Mouse (Mus musculus) erythroblast, embryonic 14.5 days (primary cell): ENCODE results near the gene Chst11. TPM values are rescaled to one million over a fixed set of nuclear protein-coding genes. Genes with fewer than 3 reads are reported as not detected.

Source experiments
- H3K27me3 ChIP-seq: 2 replicates; pipeline ENCODE4 v1.6.1; 2012; ENCODE audit warnings: inconsistent platforms; ENCODE audit not compliant: control insufficient read depth
- H3K36me3 ChIP-seq: 2 replicates; pipeline ENCODE4 v1.6.1; 2012; ENCODE audit warnings: mild to moderate bottlenecking, inconsistent platforms; ENCODE audit not compliant: control insufficient read depth
- H3K4me1 ChIP-seq: 2 replicates; pipeline ENCODE4 v1.6.1; 2012; ENCODE audit warnings: inconsistent platforms; ENCODE audit not compliant: control insufficient read depth
- H3K4me3 ChIP-seq: replicated peaks from 2 replicates; pipeline ENCODE3; 2012; ENCODE audit warnings: moderate library complexity, mild to moderate bottlenecking, inconsistent platforms
- H3K9me3 ChIP-seq: 2 replicates; pipeline ENCODE4 v1.6.1; 2012; ENCODE audit warnings: low read length, inconsistent platforms, mixed read lengths; ENCODE audit not compliant: control insufficient read depth
- GATA1 ChIP-seq: IDR thresholded peaks from 2 replicates; pipeline ENCODE4 v1.6.1; 2012; ENCODE audit warnings: low read length, inconsistent platforms, mixed read lengths
- TAL1 ChIP-seq: IDR thresholded peaks from 3 replicates; pipeline ENCODE4 v1.6.1; 2012; ENCODE audit warnings: low read length, inconsistent platforms, mixed read lengths
- polyA plus RNA-seq: library from polyadenylated mRNA; stranded (reverse); fragments of >175 nt; gene quantifications from 2 replicates; pipeline ENCODE4 v1.2.3, GENCODE M21; 2012

Chst11 gene
- polyA plus RNA-seq, 1 experiment: 0.61 TPM

- Histone ChIP-seq H3K9me3 (no peaks in the 10 kb centered on the region), H3K36me3 (peaks cover 15% of the 10 kb centered on the region; the same call in 1 of the 2 replicates), H3K4me1 (peaks cover 31% of the 10 kb centered on the region), H3K27me3 (no peaks in the 10 kb centered on the region), H3K4me3 (no peak overlapping the region)
- TF ChIP-seq TAL1 (no peak), GATA1 (no peak)
These were observed 77.0 kb downstream of the Chst11 start for GRCm38 (mm10) chr10:83062315-83062714.

GRCm38 (mm10) chr10:83064796-83065195 is 79.5 kb downstream of the Chst11 start:
- peaks cover 29% of the 10 kb centered on the region for H3K4me1 ChIP-seq
- H3K27me3 ChIP-seq: no peaks in the 10 kb centered on the region
- no peak for TF ChIP-seq TAL1
- no peak for TF ChIP-seq GATA1
- no peak overlapping the region for H3K4me3 ChIP-seq
- H3K36me3 ChIP-seq: peaks cover 15% of the 10 kb centered on the region; the same call in 1 of the 2 replicates
- no peaks in the 10 kb centered on the region for H3K9me3 ChIP-seq

GRCm38 (mm10) chr10:83066159-83066558 is 80.9 kb downstream of the Chst11 start:
- Histone ChIP-seq H3K36me3 (peaks cover 10% of the 10 kb centered on the region; the same call in 1 of the 2 replicates), H3K27me3 (no peaks in the 10 kb centered on the region), H3K9me3 (no peaks in the 10 kb centered on the region), H3K4me1 (peaks cover 18% of the 10 kb centered on the region), H3K4me3 (no peak overlapping the region)
- TF ChIP-seq TAL1 (no peak), GATA1 (no peak)

- TF ChIP-seq TAL1 (no peak), GATA1 (no peak)
- peaks cover 16% of the 10 kb centered on the region; the same call in 1 of the 2 replicates for H3K36me3 ChIP-seq
- H3K27me3 ChIP-seq: no peaks in the 10 kb centered on the region
- H3K4me3 ChIP-seq: no peak overlapping the region
- peaks cover 28% of the 10 kb centered on the region for H3K4me1 ChIP-seq
- H3K9me3 ChIP-seq: no peaks in the 10 kb centered on the region
These were observed 82.0 kb downstream of the Chst11 start for GRCm38 (mm10) chr10:83067305-83067704.

- H3K36me3 ChIP-seq: peaks cover 11% of the 10 kb centered on the region; the same call in 1 of the 2 replicates
- H3K4me3 ChIP-seq: no peak overlapping the region
These were observed 83.2 kb downstream of the Chst11 start for GRCm38 (mm10) chr10:83068466-83068865.

GRCm38 (mm10) chr10:83069791-83070190 is 84.5 kb downstream of the Chst11 start:
- H3K9me3 ChIP-seq: no peaks in the 10 kb centered on the region
- no peak for TF ChIP-seq GATA1
- no peak for TF ChIP-seq TAL1
- H3K4me1 ChIP-seq: peaks cover 43% of the 10 kb centered on the region
- peaks cover 11% of the 10 kb centered on the region; the same call in 1 of the 2 replicates for H3K36me3 ChIP-seq
- H3K27me3 ChIP-seq: no peaks in the 10 kb centered on the region
- H3K4me3 ChIP-seq: no peak overlapping the region

More at GRCm38 (mm10) chr10:83068466-83068865, 83.2 kb downstream of the Chst11 start:
- no peaks in the 10 kb centered on the region for H3K27me3 ChIP-seq
- no peak for TF ChIP-seq TAL1
- TF ChIP-seq GATA1: no peak
- H3K4me1 ChIP-seq: peaks cover 39% of the 10 kb centered on the region
- H3K9me3 ChIP-seq: no peaks in the 10 kb centered on the region

GRCm38 (mm10) chr10:83071785-83072580 is 86.7 kb downstream of the Chst11 start:
- H3K4me1 ChIP-seq: peaks cover 32% of the 10 kb centered on the region
- no peaks in the 10 kb centered on the region for H3K9me3 ChIP-seq
- H3K4me3 ChIP-seq: no peak overlapping the region

GRCm38 (mm10) chr10:83073119-83073518 is 87.8 kb downstream of the Chst11 start:
- Histone ChIP-seq H3K27me3 (no peaks in the 10 kb centered on the region), H3K9me3 (no peaks in the 10 kb centered on the region), H3K4me1 (peaks cover 30% of the 10 kb centered on the region), H3K4me3 (no peak overlapping the region), H3K36me3 (peaks cover 11% of the 10 kb centered on the region; the same call in 1 of the 2 replicates)
- TF ChIP-seq GATA1 (no peak), TAL1 (no peak)

More at GRCm38 (mm10) chr10:83071785-83072580, 86.7 kb downstream of the Chst11 start:
- no peaks in the 10 kb centered on the region for H3K27me3 ChIP-seq
- TF ChIP-seq TAL1 (no peak), GATA1 (no peak)
- peaks cover 11% of the 10 kb centered on the region; the same call in 1 of the 2 replicates for H3K36me3 ChIP-seq

- Histone ChIP-seq H3K4me1 (peaks cover 55% of the 10 kb centered on the region), H3K36me3 (peaks cover 5% of the 10 kb centered on the region; the same call in 1 of the 2 replicates), H3K4me3 (no peak overlapping the region), H3K27me3 (no peaks in the 10 kb centered on the region), H3K9me3 (no peaks in the 10 kb centered on the region)
- TF ChIP-seq GATA1: no peak
- TF ChIP-seq TAL1: no peak
These were observed 91.5 kb downstream of the Chst11 start for GRCm38 (mm10) chr10:83076816-83077215.
